Mouse (Mus musculus) heart, adult 2 months (tissue): ENCODE results near the gene Ghr.

Experiments used
- CTCF ChIP-seq: fragments of 200-600 bp; IDR thresholded peaks from 2 replicates; pipeline ENCODE4 v1.8.1; 2022; ENCODE audit warnings: antibody characterized with exemption, mild to moderate bottlenecking, moderate library complexity
- POLR2A ChIP-seq: fragments of 200-500 bp; IDR thresholded peaks from 2 replicates; pipeline ENCODE4 v1.6.1; 2011; ENCODE audit warnings: mild to moderate bottlenecking, low read depth, low read length, control low read depth; ENCODE audit not compliant: insufficient read depth

GRCm38 (mm10) chr15:3432823-3433222 lies 150.5 kb downstream of the Ghr start:
- TF ChIP-seq CTCF: no peak
- no peak for TF ChIP-seq POLR2A
